Mouse (Mus musculus) MEL (cell line): ENCODE measurements around the gene Gm17606. TPM values are rescaled to one million over a fixed set of nuclear protein-coding genes. Genes with fewer than 3 reads are reported as not detected.
A peak's percentile ranks its signal among the peaks of the same experiment; 100 is the strongest.

ENCODE experiments used
- DNase-seq: peaks from one replicate; pipeline ENCODE4 v3.0.0; 2011; ENCODE audit warnings: low read depth, low spot score
- H3K27ac ChIP-seq: 2 replicates; pipeline ENCODE4 v1.5.1; 2012; ENCODE audit warnings: low read depth, mild to moderate bottlenecking, control low read depth, low read length, moderate library complexity; ENCODE audit not compliant: control insufficient read depth
- H3K27me3 ChIP-seq, 2 experiments: fragments of 150-350 bp in 1 of 2; sonication (generic) in 1 of 2; 2 replicates each; pipeline ENCODE4 v1.6.1; 2012; ENCODE audit warnings: low read length in 2 of 2, mild to moderate bottlenecking in 2 of 2, improper control_type of control experiment in 1 of 2, moderate library complexity in 1 of 2; ENCODE audit not compliant: insufficient read depth in 2 of 2, control insufficient read depth in 1 of 2
- H3K36me3 ChIP-seq, 2 experiments: 2 replicates each; pipeline ENCODE4 v1.6.1; 2012 to 2014; ENCODE audit warnings: low read length in 2 of 2, improper control_type of control experiment in 1 of 2, inconsistent platforms in 1 of 2, mild to moderate bottlenecking in 1 of 2; ENCODE audit not compliant: insufficient read depth in 2 of 2, control insufficient read depth in 1 of 2
- H3K4me1 ChIP-seq, 2 experiments: fragments of 150-350 bp in 1 of 2; sonication (generic) in 1 of 2; 2 replicates each; pipeline ENCODE4 v1.6.1; 2012; ENCODE audit warnings: low read length in 2 of 2, improper control_type of control experiment in 1 of 2, mild to moderate bottlenecking in 1 of 2; ENCODE audit not compliant: insufficient read depth in 2 of 2, control insufficient read depth in 1 of 2
- H3K4me3 ChIP-seq, 2 experiments: fragments of 150-350 bp in 1 of 2; sonication (generic) in 1 of 2; 2 replicates each; pipeline ENCODE4 v1.5.1; 2012; ENCODE audit warnings: low read depth in 2 of 2, low read length in 2 of 2, mild to moderate bottlenecking in 2 of 2, moderate library complexity in 2 of 2, control low read depth in 1 of 2, improper control_type of control experiment in 1 of 2; ENCODE audit not compliant: control insufficient read depth in 1 of 2, insufficient read depth in 1 of 2
- H3K79me2 ChIP-seq: 2 replicates; pipeline ENCODE4 v1.6.1; 2012; ENCODE audit warnings: mild to moderate bottlenecking, low read length, moderate library complexity; ENCODE audit not compliant: control insufficient read depth, poor library complexity, insufficient read depth
- H3K9ac ChIP-seq: 2 replicates; pipeline ENCODE4 v1.6.1; 2012; ENCODE audit warnings: low read depth, mild to moderate bottlenecking, control low read depth, low read length, moderate library complexity; ENCODE audit not compliant: control insufficient read depth, poor library complexity, severe bottlenecking
- H3K9me3 ChIP-seq: fragments of 150-350 bp; sonication (generic); replicated peaks from 2 replicates; pipeline ENCODE4 v1.6.1; 2012; ENCODE audit warnings: mild to moderate bottlenecking, low read length, improper control_type of control experiment, moderate library complexity; ENCODE audit not compliant: insufficient read depth
- CHD2 ChIP-seq: IDR thresholded peaks from 2 replicates; pipeline ENCODE4 v1.6.1; 2011; ENCODE audit warnings: low read length, improper control_type of control experiment
- CTCF ChIP-seq, 3 experiments: IDR thresholded peaks in 2 of 3; conservative IDR thresholded peaks in 1 of 3; 2 replicates each; pipeline ENCODE4 v1.5.1; 2011 to 2012; ENCODE audit warnings: low read length in 3 of 3, low read depth in 2 of 3, mild to moderate bottlenecking in 2 of 3, improper control_type of control experiment in 1 of 3, inconsistent platforms in 1 of 3, mixed read lengths in 1 of 3, moderate library complexity in 1 of 3; ENCODE audit not compliant: control insufficient read depth in 1 of 3, insufficient read depth in 1 of 3, poor library complexity in 1 of 3, severe bottlenecking in 1 of 3
- EP300 ChIP-seq, 2 experiments: IDR thresholded peaks; 2 replicates each; pipeline ENCODE4 v1.6.1; 2011; ENCODE audit warnings: improper control_type of control experiment in 2 of 2, low read length in 2 of 2, low read depth in 1 of 2, mild to moderate bottlenecking in 1 of 2
- HCFC1 ChIP-seq: IDR thresholded peaks from 2 replicates; pipeline ENCODE4 v1.6.1; 2012; ENCODE audit warnings: low read depth, mild to moderate bottlenecking, inconsistent platforms, low read length, improper control_type of control experiment, moderate library complexity
- JUND ChIP-seq: IDR thresholded peaks from 2 replicates; pipeline ENCODE4 v1.6.1; 2011; ENCODE audit warnings: low read depth, mild to moderate bottlenecking, improper control_type of control experiment, low read length
- MAFK ChIP-seq: IDR thresholded peaks from 2 replicates; pipeline ENCODE4 v1.6.1; 2011; ENCODE audit warnings: low read depth, mild to moderate bottlenecking, low read length, improper control_type of control experiment, borderline replicate concordance
- MAZ ChIP-seq: IDR thresholded peaks from 2 replicates; pipeline ENCODE4 v1.6.1; 2012; ENCODE audit warnings: low read depth, mild to moderate bottlenecking, inconsistent platforms, low read length, improper control_type of control experiment
- MEF2A ChIP-seq: IDR thresholded peaks from 2 replicates; pipeline ENCODE4 v1.6.1; 2014; ENCODE audit warnings: low read depth, mild to moderate bottlenecking, inconsistent platforms, low read length, improper control_type of control experiment; ENCODE audit not compliant: poor library complexity, insufficient replicate concordance, severe bottlenecking; ENCODE audit errors: extremely low read depth
- MYB ChIP-seq: IDR thresholded peaks from 2 replicates; pipeline ENCODE4 v1.6.1; 2011; ENCODE audit warnings: mild to moderate bottlenecking, low read depth, low read length, improper control_type of control experiment
- NRF1 ChIP-seq: IDR thresholded peaks from 2 replicates; pipeline ENCODE4 v1.6.1; 2014; ENCODE audit warnings: low read depth, mild to moderate bottlenecking, inconsistent platforms, low read length, improper control_type of control experiment, moderate library complexity; ENCODE audit not compliant: poor library complexity, insufficient read depth, severe bottlenecking
- POLR2A ChIP-seq, 2 experiments: IDR thresholded peaks; 2 replicates each; pipeline ENCODE4 v1.6.1; 2011 to 2012; ENCODE audit warnings: low read length in 2 of 2, mild to moderate bottlenecking in 2 of 2, control low read depth in 1 of 2, improper control_type of control experiment in 1 of 2, low read depth in 1 of 2, moderate library complexity in 1 of 2; ENCODE audit not compliant: control insufficient read depth in 1 of 2, insufficient read depth in 1 of 2, poor library complexity in 1 of 2
- POLR2AphosphoS2 ChIP-seq: IDR thresholded peaks from 2 replicates; pipeline ENCODE4 v1.6.1; 2011; ENCODE audit warnings: low read length, improper control_type of control experiment
- POLR2AphosphoS5 ChIP-seq: IDR thresholded peaks from 2 replicates; pipeline ENCODE4 v1.6.1; 2012; ENCODE audit warnings: low read depth, borderline replicate concordance, mild to moderate bottlenecking, inconsistent platforms, low read length, moderate library complexity, mixed read lengths
- RAD21 ChIP-seq: IDR thresholded peaks from 2 replicates; pipeline ENCODE4 v1.6.1; 2011; ENCODE audit warnings: mild to moderate bottlenecking, low read depth, low read length, improper control_type of control experiment
- RCOR1 ChIP-seq: IDR thresholded peaks from 2 replicates; pipeline ENCODE4 v1.6.1; 2012; ENCODE audit warnings: low read depth, mild to moderate bottlenecking, inconsistent platforms, low read length, improper control_type of control experiment
- SMC3 ChIP-seq: IDR thresholded peaks from 2 replicates; pipeline ENCODE4 v1.6.1; 2011; ENCODE audit warnings: low read depth, low read length, improper control_type of control experiment
- TAL1 ChIP-seq: IDR thresholded peaks from 2 replicates; pipeline ENCODE4 v1.6.1; 2012; ENCODE audit warnings: mild to moderate bottlenecking, inconsistent platforms, low read length, moderate library complexity, mixed read lengths
- TBP ChIP-seq: IDR thresholded peaks from 2 replicates; pipeline ENCODE4 v1.8.0; 2011; ENCODE audit warnings: low read depth, low read length, improper control_type of control experiment
- TCF12 ChIP-seq: IDR thresholded peaks from 2 replicates; pipeline ENCODE4 v1.6.1; 2014; ENCODE audit warnings: low read depth, mild to moderate bottlenecking, inconsistent platforms, low read length, improper control_type of control experiment, moderate library complexity
- UBTF ChIP-seq: IDR thresholded peaks from 2 replicates; pipeline ENCODE4 v1.6.1; 2012; ENCODE audit warnings: low read depth, mild to moderate bottlenecking, inconsistent platforms, low read length, improper control_type of control experiment, moderate library complexity, borderline replicate concordance; ENCODE audit not compliant: insufficient read depth
- ZKSCAN1 ChIP-seq: IDR thresholded peaks from 2 replicates; pipeline ENCODE4 v1.6.1; 2012; ENCODE audit warnings: low read depth, mild to moderate bottlenecking, inconsistent platforms, low read length, improper control_type of control experiment, moderate library complexity
- polyA plus RNA-seq, 2 experiments: library from polyadenylated mRNA; stranded (reverse) in 1 of 2; unstranded in 1 of 2; fragments of >175 nt in 1 of 2; fragments of >200 nt in 1 of 2; gene quantifications; 2 replicates each; pipeline versions ENCODE4 v1.2.1 to v1.2.4; 2012; ENCODE audit warnings: low replicate concordance in 2 of 2, low read depth in 1 of 2; ENCODE audit not compliant: insufficient read length in 2 of 2, insufficient read depth in 1 of 2, missing spikeins in 1 of 2
- total RNA-seq: library from RNA; depleted of rRNA; stranded (reverse); fragments of 300-350 nt; gene quantifications from 2 replicates; pipeline ENCODE4 v1.2.3, GENCODE M21; 2012

Gene Gm17606
- total and polyA plus RNA-seq, 3 experiments, result 0.99 TPM; not detected in 2

GRCm38 (mm10) chr14:54664477-54665222 lies 23.9 kb downstream of the Gm17606 start:
- H3K4me3 ChIP-seq, result no peak overlapping the region
- no peaks in the 10 kb centered on the region for H3K27me3 ChIP-seq
- TF ChIP-seq HCFC1 (no peak), ZKSCAN1 (no peak), POLR2A (IDR thresholded peaks at IDR 0.05; ENCODE audit: control insufficient read depth in 1 of 2, insufficient read depth in 1 of 2, low read depth in 1 of 2, low read length in 2 of 2, poor library complexity in 1 of 2) (no peak), CTCF (IDR thresholded peaks at IDR 0.05 in 2 of 3, conservative IDR thresholded peaks at IDR 0.05 in 1 of 3; ENCODE audit: control insufficient read depth in 1 of 3, insufficient read depth in 1 of 3, low read depth in 2 of 3, low read length in 3 of 3, poor library complexity in 1 of 3, severe bottlenecking in 1 of 3) (no peak), MEF2A (no peak), EP300 (IDR thresholded peaks at IDR 0.05; ENCODE audit: low read depth in 1 of 2, low read length in 2 of 2) (no peak), TBP (no peak), UBTF (no peak), NRF1 (no peak), TCF12 (no peak), MAFK (no peak), POLR2AphosphoS5 (no peak), CHD2 (no peak), RCOR1 (no peak), JUND (no peak), SMC3 (no peak), TAL1 (no peak), RAD21 (no peak), MAZ (no peak), POLR2AphosphoS2 (no peak)
- H3K4me1 ChIP-seq, result no peaks in the 10 kb centered on the region
- DNase-seq, result no peak
- H3K36me3 ChIP-seq, result peaks cover 0 to 25% of the 10 kb centered on the region in 2 experiments; a peak in 2 of 4 replicates
- no peak overlapping the region for H3K27ac ChIP-seq
- no peaks in the 10 kb centered on the region for H3K9me3 ChIP-seq
- H3K9ac ChIP-seq, result no peak overlapping the region
- H3K79me2 ChIP-seq, result no peaks in the 10 kb centered on the region

DNA sequence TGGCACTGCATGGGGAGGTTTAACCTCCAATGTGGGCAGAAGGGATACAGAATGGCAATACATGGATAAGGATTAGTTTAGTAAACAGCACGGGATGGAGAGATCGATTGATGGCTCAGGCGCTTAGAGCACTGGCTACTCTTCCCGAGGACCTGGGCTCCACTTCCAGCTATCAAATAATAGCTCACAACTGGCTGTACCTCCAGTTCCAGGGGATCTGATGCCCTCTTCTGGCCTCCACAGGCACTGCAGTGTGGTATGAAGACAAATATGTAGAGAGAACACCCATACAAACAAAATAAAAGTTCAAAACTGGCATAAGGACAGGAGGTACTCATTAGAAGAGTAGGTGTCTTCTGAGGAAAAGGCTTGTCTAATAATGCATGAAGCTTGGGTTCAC lies 28.6 kb downstream of the Gm17606 start:
- Histone ChIP-seq H3K27me3 (no peaks in the 10 kb centered on the region), H3K79me2 (no peaks in the 10 kb centered on the region), H3K4me1 (no peaks in the 10 kb centered on the region), H3K4me3 (no peak overlapping the region), H3K27ac (no peak overlapping the region), H3K9ac (no peak overlapping the region), H3K9me3 (no peaks in the 10 kb centered on the region), H3K36me3 (peaks cover 0 to 21% of the 10 kb centered on the region in 2 experiments; a peak in 2 of 4 replicates)
- DNase-seq, result peak; percentile 63
- TF ChIP-seq CTCF (IDR thresholded peaks at IDR 0.05 in 2 of 3, conservative IDR thresholded peaks at IDR 0.05 in 1 of 3; ENCODE audit: control insufficient read depth in 1 of 3, insufficient read depth in 1 of 3, low read depth in 2 of 3, low read length in 3 of 3, poor library complexity in 1 of 3, severe bottlenecking in 1 of 3) (peak; percentile 61 to 65 (median 64)), MYB (no peak), RAD21 (peak; percentile 24; the same call in 1 of the 2 replicates), SMC3 (peak; percentile 50)
